Mouse (Mus musculus) liver, embryonic 13.5 days (tissue): ENCODE results near the gene Rsl1d1. TPM values are rescaled to one million over a fixed set of nuclear protein-coding genes. Genes with fewer than 3 reads are reported as not detected.
A peak's percentile ranks its signal among the peaks of the same experiment; 100 is the strongest.

ENCODE experiments used
- ATAC-seq: fragments of 200-750 bp; cut with Nextera tagmentation; 2 replicates; pipeline ENCODE4 v1.8.0; 2017; ENCODE audit warnings: low read depth, mild to moderate bottlenecking, moderate number of reproducible peaks, moderate library complexity
- DNase-seq: peaks from one replicate; pipeline ENCODE4 v3.0.0; 2022
- H3K27ac ChIP-seq: fragments of 300-500 bp; sonication (generic); 2 replicates; pipeline ENCODE4 v1.5.1; 2015; ENCODE audit warnings: moderate library complexity, mild to moderate bottlenecking, inconsistent platforms
- H3K27me3 ChIP-seq: fragments of 300-500 bp; sonication (generic); 2 replicates; pipeline ENCODE4 v1.6.1; 2015; ENCODE audit warnings: mild to moderate bottlenecking, inconsistent platforms
- H3K36me3 ChIP-seq: fragments of 300-500 bp; sonication (generic); 2 replicates; pipeline ENCODE4 v1.6.1; 2015; ENCODE audit warnings: mild to moderate bottlenecking, inconsistent platforms
- H3K4me1 ChIP-seq: fragments of 300-500 bp; sonication (generic); replicated peaks from 2 replicates; pipeline ENCODE4 v1.6.1; 2015; ENCODE audit warnings: inconsistent platforms
- H3K4me2 ChIP-seq: fragments of 300-500 bp; sonication (generic); 2 replicates; pipeline ENCODE4 v1.6.1; 2015; ENCODE audit warnings: inconsistent platforms, mild to moderate bottlenecking, moderate library complexity
- H3K4me3 ChIP-seq: fragments of 300-500 bp; sonication (generic); replicated peaks from 2 replicates; pipeline ENCODE4 v1.5.1; 2015; ENCODE audit warnings: mild to moderate bottlenecking, inconsistent platforms
- H3K9ac ChIP-seq: fragments of 300-500 bp; sonication (generic); 2 replicates; pipeline ENCODE4 v1.6.1; 2015; ENCODE audit warnings: mild to moderate bottlenecking, inconsistent platforms
- H3K9me3 ChIP-seq: fragments of 300-500 bp; sonication (generic); replicated peaks from 2 replicates; pipeline ENCODE4 v1.6.1; 2016; ENCODE audit warnings: inconsistent platforms
- WGBS: fragments of 180-500 bp; shearing (Covaris S2); methylation state at CpG from one replicate; pipeline ENCODE4 v1.1.7; 2015; ENCODE audit not compliant: insufficient replicate concordance; 5-methylcytosine and 5-hydroxymethylcytosine counted together
- polyA plus RNA-seq: library from polyadenylated mRNA; unstranded; fragments of >200 nt; fragmentation: Nextera tagmentation; extraction: Ambion mirVana; gene quantifications from 2 replicates; pipeline ENCODE4 v1.2.1, GENCODE M21; 2015

Gene Rsl1d1
- polyA plus RNA-seq, 1 experiment from 2014 or later, result 161 TPM

GRCm38 (mm10) chr16:11193231-11193630 lies 9.9 kb downstream of the Rsl1d1 start:
- Histone ChIP-seq H3K27ac (no peak overlapping the region), H3K9ac (no peak overlapping the region), H3K36me3 (peaks cover 65% of the 10 kb centered on the region), H3K9me3 (no peaks in the 10 kb centered on the region), H3K27me3 (no peaks in the 10 kb centered on the region), H3K4me1 (peaks cover 2% of the 10 kb centered on the region), H3K4me3 (no peak overlapping the region), H3K4me2 (no peak overlapping the region)
- ATAC-seq, result no peak
- no peak for DNase-seq
- WGBS, result 79% methylated on average over 2 of the region's 2 CpGs

- Histone ChIP-seq H3K27ac (no peak overlapping the region), H3K36me3 (peaks cover 35% of the 10 kb centered on the region), H3K9ac (no peak overlapping the region), H3K4me3 (no peak overlapping the region), H3K4me2 (no peak overlapping the region), H3K9me3 (no peaks in the 10 kb centered on the region), H3K4me1 (no peaks in the 10 kb centered on the region), H3K27me3 (no peaks in the 10 kb centered on the region)
- DNase-seq (no peak), ATAC-seq (no peak)
- WGBS, result 76% methylated on average over 7 of the region's 7 CpGs
Measured at GRCm38 (mm10) chr16:11190150-11190549, 13.0 kb downstream of the Rsl1d1 start.

DNA sequence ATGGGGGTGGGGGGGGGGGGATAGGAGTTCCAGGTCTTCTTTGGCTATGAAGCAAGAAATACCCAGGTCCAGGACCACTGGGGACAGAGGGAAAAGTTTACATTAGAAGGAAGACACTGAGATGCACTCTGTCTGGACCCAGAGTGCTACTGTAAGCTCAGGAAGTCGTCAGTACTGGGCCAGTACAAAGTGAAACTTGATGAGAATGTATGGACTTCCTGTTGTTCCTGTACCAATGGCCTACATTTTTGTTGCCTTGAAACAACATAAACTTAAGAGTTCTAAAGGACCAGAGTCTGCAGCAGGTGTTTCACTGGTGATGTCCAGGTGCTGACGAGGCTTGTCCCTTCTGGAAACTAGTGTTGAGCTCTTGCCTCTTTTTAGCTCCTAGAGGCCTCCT lies 25.7 kb downstream of the Rsl1d1 start:
- Histone ChIP-seq H3K4me3 (peak overlapping the region; percentile 86), H3K4me2 (peak overlapping the region; percentile 86), H3K9ac (no peak overlapping the region; the same call in 1 of the 2 replicates), H3K27ac (no peak overlapping the region), H3K9me3 (no peaks in the 10 kb centered on the region), H3K36me3 (no peaks in the 10 kb centered on the region), H3K4me1 (peaks cover 41% of the 10 kb centered on the region), H3K27me3 (no peaks in the 10 kb centered on the region)
- ATAC-seq (no peak), DNase-seq (no peak)
- WGBS, result 59% methylated on average over 2 of the region's 2 CpGs

- Histone ChIP-seq H3K4me3 (peak overlapping the region; percentile 86), H3K4me2 (peak overlapping the region; percentile 86), H3K4me1 (peaks cover 46% of the 10 kb centered on the region), H3K36me3 (no peaks in the 10 kb centered on the region), H3K9ac (peak overlapping the region; percentile 91), H3K27ac (peak overlapping the region; percentile 91), H3K27me3 (no peaks in the 10 kb centered on the region), H3K9me3 (no peaks in the 10 kb centered on the region)
- DNase-seq, result no peak
- 6% methylated on average over 4 of the region's 4 CpGs for WGBS
- no peak for ATAC-seq
Measured at GRCm38 (mm10) chr16:11176884-11177244, 26.3 kb downstream of the Rsl1d1 start.

GRCm38 (mm10) chr16:11176208-11176883 lies 26.8 kb downstream of the Rsl1d1 start, which contains the start of gene Zc3h7a:
Zc3h7a (minus strand) TSS chr16:11176393.
- Histone ChIP-seq H3K4me2 (peak within 1 kb of the TSS; percentile 86), H3K4me1 (peaks cover 51% of the 10 kb centered on the region), H3K9me3 (no peaks in the 10 kb centered on the region), H3K36me3 (no peaks in the 10 kb centered on the region), H3K9ac (peak within 1 kb of the TSS; percentile 91), H3K27ac (peak within 1 kb of the TSS; percentile 91), H3K4me3 (peak within 1 kb of the TSS; percentile 86), H3K27me3 (no peaks in the 10 kb centered on the region)
- WGBS, result under 1% methylated on average over 57 of the region's 57 CpGs
- ATAC-seq, result peak; percentile 94
- DNase-seq, result peak; percentile 90

DNA sequence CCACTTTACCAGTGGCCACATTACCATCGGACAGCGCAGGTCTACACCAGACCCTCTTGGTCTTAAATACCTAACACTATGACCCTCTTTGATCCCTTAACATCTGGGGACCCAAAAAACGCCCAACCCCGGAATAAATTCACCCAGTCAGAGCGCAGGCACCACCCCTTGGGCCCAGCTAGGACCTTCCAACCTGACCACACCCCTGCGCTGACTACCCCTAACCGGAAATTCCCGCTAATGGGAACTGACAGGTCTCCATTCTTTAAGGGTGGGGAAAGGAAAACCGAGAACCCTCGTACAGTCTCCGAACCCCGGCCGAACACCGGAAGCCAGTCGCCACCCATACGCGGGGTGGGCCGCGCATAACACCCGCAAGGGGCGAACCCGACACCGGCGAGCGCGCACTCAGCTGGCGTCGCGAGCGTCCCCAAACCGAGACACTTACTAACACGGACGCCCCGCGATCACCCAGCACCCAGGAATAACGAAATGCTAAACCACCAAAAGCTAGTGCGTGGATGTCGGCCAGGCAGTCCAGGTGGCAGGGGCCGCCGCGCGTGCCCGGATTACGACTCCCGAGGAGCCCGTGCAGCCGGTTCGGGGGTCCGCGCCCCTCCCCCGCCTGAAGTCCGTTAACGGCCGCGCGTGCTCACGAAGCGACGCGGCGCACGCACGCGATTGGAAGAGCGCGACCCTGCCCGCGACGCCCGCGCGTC lies 27.5 kb downstream of the Rsl1d1 start:
- ATAC-seq (peak; percentile 68), DNase-seq (peak; percentile 73)
- H3K9me3 ChIP-seq, result no peaks in the 10 kb centered on the region
- H3K27ac ChIP-seq, result peak overlapping the region; percentile 91
- peak overlapping the region; percentile 86 for H3K4me3 ChIP-seq
- H3K27me3 ChIP-seq, result no peaks in the 10 kb centered on the region
- H3K9ac ChIP-seq, result peak overlapping the region; percentile 91
- peaks cover 58% of the 10 kb centered on the region for H3K4me1 ChIP-seq
- WGBS, result under 1% methylated on average over 53 of the region's 72 CpGs
- H3K36me3 ChIP-seq, result no peaks in the 10 kb centered on the region
- H3K4me2 ChIP-seq, result peak overlapping the region; percentile 86

DNA sequence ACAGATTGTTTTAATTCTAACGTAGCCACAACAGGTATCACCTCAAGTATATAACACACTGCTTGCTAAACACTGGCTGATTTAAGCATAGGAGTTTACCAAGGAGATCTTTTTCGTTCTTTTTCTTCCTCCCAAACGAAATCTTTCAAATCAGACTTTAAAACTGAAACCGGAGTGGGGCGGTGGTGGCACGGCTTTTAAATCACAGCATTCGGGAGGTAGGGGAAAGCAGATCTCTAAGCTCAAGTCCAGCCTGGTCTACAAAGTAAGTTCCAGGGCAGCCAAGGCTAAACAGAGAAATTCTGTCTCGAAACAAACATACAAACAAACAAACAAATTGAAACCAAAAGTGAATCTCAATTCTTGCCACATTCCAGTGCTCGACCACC lies 28.0 kb downstream of the Rsl1d1 start:
- H3K4me1 ChIP-seq, result peaks cover 59% of the 10 kb centered on the region
- H3K9me3 ChIP-seq, result no peaks in the 10 kb centered on the region
- DNase-seq, result peak; percentile 6
- 8% methylated on average over 9 of the region's 9 CpGs for WGBS
- H3K4me2 ChIP-seq, result peak overlapping the region; percentile 86
- H3K4me3 ChIP-seq, result peak overlapping the region; percentile 86
- H3K9ac ChIP-seq, result peak overlapping the region; percentile 91
- no peak for ATAC-seq
- no peaks in the 10 kb centered on the region for H3K36me3 ChIP-seq
- H3K27me3 ChIP-seq, result no peaks in the 10 kb centered on the region
- peak overlapping the region; percentile 91 for H3K27ac ChIP-seq

- ATAC-seq (no peak), DNase-seq (peak; percentile 51)
- Histone ChIP-seq H3K9ac (peak overlapping the region; percentile 91), H3K4me3 (peak overlapping the region; percentile 86), H3K9me3 (no peaks in the 10 kb centered on the region), H3K4me1 (peaks cover 59% of the 10 kb centered on the region), H3K27ac (peak overlapping the region; percentile 91), H3K4me2 (peak overlapping the region; percentile 86), H3K27me3 (no peaks in the 10 kb centered on the region), H3K36me3 (no peaks in the 10 kb centered on the region)
- 5% methylated on average over 10 of the region's 10 CpGs for WGBS
Measured at GRCm38 (mm10) chr16:11174671-11175081, 28.5 kb downstream of the Rsl1d1 start.

DNA sequence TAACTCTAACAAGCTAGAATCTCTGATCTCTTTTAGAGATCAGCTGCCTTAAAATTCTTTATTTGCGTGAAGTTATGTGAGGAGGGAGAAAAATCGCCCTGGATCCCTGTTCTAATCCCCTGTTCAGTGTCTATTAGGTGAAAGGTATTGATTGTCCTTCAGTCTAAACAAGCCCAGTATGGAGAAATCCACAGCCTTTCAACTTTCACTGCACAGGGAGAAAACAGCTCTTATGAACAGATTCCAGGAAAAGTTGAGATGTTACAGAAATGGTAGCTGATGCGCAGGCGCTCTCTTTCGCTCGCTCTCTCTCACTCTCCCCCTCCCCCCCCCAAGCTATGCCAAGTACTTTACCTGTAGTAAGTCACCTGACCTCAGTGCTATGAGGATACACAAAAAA lies 31.5 kb downstream of the Rsl1d1 start:
- no peak overlapping the region for H3K4me2 ChIP-seq
- WGBS, result 79% methylated on average over 6 of the region's 6 CpGs
- ATAC-seq, result no peak

DNA sequence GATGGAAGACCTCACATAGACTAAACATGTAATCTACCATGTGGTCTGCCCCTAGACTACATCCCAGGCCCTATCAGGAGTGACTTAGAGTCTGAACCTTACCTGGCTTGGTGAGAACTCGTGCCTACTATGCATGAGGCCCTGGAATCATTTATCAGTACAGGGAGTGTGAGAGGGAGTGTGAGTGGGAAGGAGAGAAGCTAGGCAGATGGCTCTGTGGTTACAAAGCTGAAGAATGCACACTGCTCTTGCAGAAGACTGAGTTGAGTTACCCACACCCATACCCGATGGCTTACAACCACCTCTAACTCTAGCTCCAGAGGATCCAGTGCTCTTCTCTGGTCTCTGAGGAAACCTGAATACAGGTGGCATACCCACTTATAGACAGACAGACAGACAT lies 36.7 kb downstream of the Rsl1d1 start:
- H3K9me3 ChIP-seq, result no peaks in the 10 kb centered on the region

More for the DNA sequence above, 31.5 kb downstream of the Rsl1d1 start:
- Histone ChIP-seq H3K9me3 (no peaks in the 10 kb centered on the region), H3K27ac (no peak overlapping the region; the same call in 1 of the 2 replicates), H3K9ac (no peak overlapping the region), H3K27me3 (no peaks in the 10 kb centered on the region), H3K4me1 (peaks cover 48% of the 10 kb centered on the region), H3K4me3 (no peak overlapping the region), H3K36me3 (no peaks in the 10 kb centered on the region)
- DNase-seq, result no peak

GRCm38 (mm10) chr16:11164695-11165255 lies 38.4 kb downstream of the Rsl1d1 start:
- Histone ChIP-seq H3K36me3 (peaks cover 31% of the 10 kb centered on the region), H3K27me3 (no peaks in the 10 kb centered on the region), H3K4me1 (peaks cover 3% of the 10 kb centered on the region; the same call in 1 of the 2 replicates), H3K9me3 (no peaks in the 10 kb centered on the region), H3K4me3 (no peak overlapping the region), H3K4me2 (no peak overlapping the region), H3K27ac (no peak overlapping the region), H3K9ac (no peak overlapping the region)
- no peak for DNase-seq
- ATAC-seq, result no peak
- 53% methylated on average over 3 of the region's 3 CpGs for WGBS

More for the DNA sequence above, 36.7 kb downstream of the Rsl1d1 start:
- Histone ChIP-seq H3K27ac (no peak overlapping the region), H3K36me3 (peaks cover 22% of the 10 kb centered on the region), H3K4me3 (no peak overlapping the region), H3K4me1 (peaks cover 12% of the 10 kb centered on the region), H3K27me3 (no peaks in the 10 kb centered on the region), H3K9ac (no peak overlapping the region), H3K4me2 (no peak overlapping the region)
- DNase-seq (no peak), ATAC-seq (no peak)
- 59% methylated on average over 2 of the region's 2 CpGs for WGBS
